In genomic region chr9:107984754-107985055, GRCm38 (mm10) we compare ENCODE assay signal across 8 mouse cellular contexts. TPM values are rescaled to one million over a fixed set of nuclear protein-coding genes. Genes with fewer than 3 reads are reported as not detected.
DNase-seq lines count a peak whose midpoint lies in the region; ATAC-seq and TF ChIP-seq lines count a peak whose summit lies in the region.

No protein-coding gene starts in this region.

- ATAC-seq in intestine, postnatal 0 days: no peak
- ATAC-seq in neural tube, embryonic 14.5 days (ENCODE audit: low read depth): no peak

- peaks cover 84% of the 10 kb centered on the region for H3K4me1 ChIP-seq in erythroblast, embryonic 14.5 days (ENCODE audit: control insufficient read depth)
- H3K4me1 ChIP-seq in intestine, postnatal 0 days (replicated peaks; ENCODE audit: control insufficient read depth, insufficient read depth, low read length): 0 out of 2 replicates have a peak, but pooled peaks cover 2% of the 10 kb centered on the region
- H3K4me1 ChIP-seq in neural tube, embryonic 14.5 days (ENCODE audit: control insufficient read depth, insufficient read depth, low read length): no peaks in the 10 kb centered on the region

- H3K4me2 ChIP-seq in intestine, postnatal 0 days (replicated peaks; ENCODE audit: low read depth): peak overlapping the region; percentile 84
- H3K4me2 ChIP-seq in neural tube, embryonic 14.5 days (ENCODE audit: low read depth, low read length): peak overlapping the region; percentile 67

- H3K36me3 ChIP-seq in erythroblast, embryonic 14.5 days (ENCODE audit: control insufficient read depth): peaks cover 60% of the 10 kb centered on the region
- peaks cover 18% of the 10 kb centered on the region for H3K36me3 ChIP-seq in intestine, postnatal 0 days (ENCODE audit: control insufficient read depth, insufficient read depth)
- no peaks in the 10 kb centered on the region for H3K36me3 ChIP-seq in neural tube, embryonic 14.5 days (ENCODE audit: control insufficient read depth, insufficient read depth, low read length)

- H3K27me3 ChIP-seq in erythroblast, embryonic 14.5 days (ENCODE audit: control insufficient read depth): peaks cover 4% of the 10 kb centered on the region
- H3K27me3 ChIP-seq in intestine, postnatal 0 days (replicated peaks; ENCODE audit: control insufficient read depth, insufficient read depth, low read length): no peaks in the 10 kb centered on the region
- peaks cover 9% of the 10 kb centered on the region for H3K27me3 ChIP-seq in neural tube, embryonic 14.5 days (ENCODE audit: control insufficient read depth, insufficient read depth, low read length)

- intact Hi-C loops in left cerebral cortex, adult 2 months (cut with DNase I): no loop called here

- H3K27ac ChIP-seq in left cerebral cortex, adult 2 months: peak overlapping the region; percentile 87
- H3K27ac ChIP-seq in intestine, postnatal 0 days (ENCODE audit: low read depth, low read length): peak overlapping the region; percentile 75; the same call in 1 of the 2 replicates
- H3K27ac ChIP-seq in neural tube, embryonic 14.5 days (ENCODE audit: low read depth, low read length): peak overlapping the region; percentile 82; the same call in 1 of the 2 replicates

- peak overlapping the region; percentile 59 for H3K4me3 ChIP-seq in left cerebral cortex, adult 2 months
- peak overlapping the region; percentile 78 for H3K4me3 ChIP-seq in erythroblast, embryonic 14.5 days (replicated peaks)
- peak overlapping the region; percentile 61 for H3K4me3 ChIP-seq in intestine, postnatal 0 days (ENCODE audit: low read depth, low read length)
- peak overlapping the region; percentile 46 for H3K4me3 ChIP-seq in neural tube, embryonic 14.5 days (ENCODE audit: low read depth, low read length)

- TF ChIP-seq CTCF in left cerebral cortex, adult 2 months (IDR thresholded peaks at IDR 0.05): no peak
- TF ChIP-seq CTCF in intestine, postnatal 0 days (IDR thresholded peaks at IDR 0.05; ENCODE audit: low read depth): no peak

- WGBS in intestine, postnatal 0 days: 54% methylated on average over 9 of the region's 9 CpGs
- 64% methylated on average over 9 of the region's 9 CpGs for WGBS in neural tube, embryonic 14.5 days

- no peaks in the 10 kb centered on the region for H3K9me3 ChIP-seq in erythroblast, embryonic 14.5 days (ENCODE audit: control insufficient read depth, low read length)
- H3K9me3 ChIP-seq in intestine, postnatal 0 days (ENCODE audit: control insufficient read depth): no peaks in the 10 kb centered on the region
- no peaks in the 10 kb centered on the region for H3K9me3 ChIP-seq in neural tube, embryonic 14.5 days (ENCODE audit: control insufficient read depth, low read length)

- DNase-seq in left cerebral cortex, adult 2 months (ENCODE audit: extremely low spot score in 1 of 2, low spot score in 2 of 2): no peak
- DNase-seq in left cerebral cortex, adult 18-20 months (ENCODE audit: low spot score in 2 of 2): no peak
- no peak for DNase-seq in yolk sac, embryonic 10.5 days (ENCODE audit: low spot score)
- no peak for DNase-seq in adrenal gland, postnatal 14 days
- DNase-seq in gastrocnemius, postnatal 10 days: no peak

- peak overlapping the region; percentile 50; the same call in 1 of the 2 replicates for H3K9ac ChIP-seq in intestine, postnatal 0 days (ENCODE audit: low read depth, low read length)
- peak overlapping the region; percentile 41 for H3K9ac ChIP-seq in neural tube, embryonic 14.5 days (replicated peaks; ENCODE audit: low read depth, low read length)

RNA-seq across cellular contexts. Expression of gene Inka1, which starts 1.0 kb away (rescaled TPM):
- total RNA-seq in left cerebral cortex, adult 2 months (2021): 1 to 10 TPM; 2.8 to 4.0 TPM
- total RNA-seq in left cerebral cortex, adult 18-20 months (2021): 1 to 10 TPM; 4.0 to 4.5 TPM
- 15.9 and 16.0 TPM in 2 replicates for polyA plus RNA-seq in erythroblast, embryonic 14.5 days (2012)
- polyA plus RNA-seq in intestine, postnatal 0 days (2015; fragmentation: Nextera tagmentation; extraction: Ambion mirVana): 17.3 and 19.4 TPM in 2 replicates
- 10.4 and 19.5 TPM in 2 replicates for polyA plus RNA-seq in neural tube, embryonic 14.5 days (2014; fragmentation: Nextera tagmentation; extraction: Ambion mirVana)
- total RNA-seq in adrenal gland, postnatal 14 days (2021): 12.5 and 15.3 TPM in 2 replicates
- 10 to 100 TPM in 1 of 2 experiments, 1 to 10 TPM in 1; 8.8 to 14.0 TPM for total RNA-seq in gastrocnemius, postnatal 10 days (2021)

RNA-seq across cellular contexts. Expression of gene Gm20661, which starts 1.8 kb away (rescaled TPM):
- total RNA-seq in left cerebral cortex, adult 2 months (2021): under 1 TPM; 0.28 to 0.66 TPM
- under 1 TPM in 1 of 2 experiments, not detected in 1; 0.40 TPM for total RNA-seq in left cerebral cortex, adult 18-20 months (2021)
- polyA plus RNA-seq in erythroblast, embryonic 14.5 days (2012): 0.06 and 0.13 TPM in 2 replicates
- polyA plus RNA-seq in intestine, postnatal 0 days (2015; fragmentation: Nextera tagmentation; extraction: Ambion mirVana): 0.39 and 0.88 TPM in 2 replicates
- 0.58 and 1.8 TPM in 2 replicates for polyA plus RNA-seq in neural tube, embryonic 14.5 days (2014; fragmentation: Nextera tagmentation; extraction: Ambion mirVana)
- total RNA-seq in adrenal gland, postnatal 14 days (2021): 0.52 and 0.90 TPM in 2 replicates
- under 1 TPM; 0.47 to 0.59 TPM for total RNA-seq in gastrocnemius, postnatal 10 days (2021)

RNA-seq across cellular contexts. Expression of gene Cdhr4, which starts 7.6 kb away (rescaled TPM):
- total RNA-seq in left cerebral cortex, adult 2 months (2021): 1 to 10 TPM; 1.3 to 2.3 TPM
- total RNA-seq in left cerebral cortex, adult 18-20 months (2021): 1 to 10 TPM in 1 of 2 experiments, under 1 TPM in 1; 0.68 to 2.1 TPM
- 0.24 and 0.25 TPM in 2 replicates for polyA plus RNA-seq in erythroblast, embryonic 14.5 days (2012)
- polyA plus RNA-seq in intestine, postnatal 0 days (2015; fragmentation: Nextera tagmentation; extraction: Ambion mirVana): 1.6 and 2.0 TPM in 2 replicates
- 1.2 and 4.5 TPM in 2 replicates for polyA plus RNA-seq in neural tube, embryonic 14.5 days (2014; fragmentation: Nextera tagmentation; extraction: Ambion mirVana)
- 1.1 and 3.2 TPM in 2 replicates for total RNA-seq in adrenal gland, postnatal 14 days (2021)
- total RNA-seq in gastrocnemius, postnatal 10 days (2021): 1 to 10 TPM in 1 of 2 experiments, under 1 TPM in 1; 0.54 to 1.0 TPM

RNA-seq across cellular contexts. Expression of gene Uba7, which starts 9.4 kb away (rescaled TPM):
- total RNA-seq in left cerebral cortex, adult 2 months (2021): 1 to 10 TPM; 2.6 to 3.8 TPM
- total RNA-seq in left cerebral cortex, adult 18-20 months (2021): 1 to 10 TPM; 4.3 to 5.0 TPM
- polyA plus RNA-seq in erythroblast, embryonic 14.5 days (2012): 14.4 and 22.3 TPM in 2 replicates
- polyA plus RNA-seq in intestine, postnatal 0 days (2015; fragmentation: Nextera tagmentation; extraction: Ambion mirVana): 43.8 and 50.6 TPM in 2 replicates
- 2.0 and 8.2 TPM in 2 replicates for polyA plus RNA-seq in neural tube, embryonic 14.5 days (2014; fragmentation: Nextera tagmentation; extraction: Ambion mirVana)
- 15.2 and 20.9 TPM in 2 replicates for total RNA-seq in adrenal gland, postnatal 14 days (2021)
- 1 to 10 TPM; 4.4 to 6.5 TPM for total RNA-seq in gastrocnemius, postnatal 10 days (2021)

RNA-seq across cellular contexts. Expression of gene Gm20662, which starts 11.4 kb away (rescaled TPM):
- total RNA-seq in left cerebral cortex, adult 2 months (2021): 1 to 10 TPM; 1.2 to 2.4 TPM
- total RNA-seq in left cerebral cortex, adult 18-20 months (2021): 1 to 10 TPM; 6.1 to 9.5 TPM
- not detected in 2 replicates for polyA plus RNA-seq in erythroblast, embryonic 14.5 days (2012)
- polyA plus RNA-seq in intestine, postnatal 0 days (2015; fragmentation: Nextera tagmentation; extraction: Ambion mirVana): 0.43 TPM in 1 of 2 replicates, not detected in the other
- polyA plus RNA-seq in neural tube, embryonic 14.5 days (2014; fragmentation: Nextera tagmentation; extraction: Ambion mirVana): 0.94 TPM in 1 of 2 replicates, not detected in the other
- total RNA-seq in adrenal gland, postnatal 14 days (2021): 0.19 TPM in 1 of 2 replicates, not detected in the other
- not detected for total RNA-seq in gastrocnemius, postnatal 10 days (2021)
